Mouse (Mus musculus) ES-E14 (cell line): ENCODE measurements around the gene Cers6.

ENCODE experiments used
- HCFC1 ChIP-seq: IDR thresholded peaks from 2 replicates; pipeline ENCODE4 v1.6.1; 2012; ENCODE audit warnings: low read length, inconsistent platforms, borderline replicate concordance; ENCODE audit not compliant: insufficient read depth
- ZNF384 ChIP-seq: IDR thresholded peaks from 2 replicates; pipeline ENCODE4 v1.6.1; 2012; ENCODE audit warnings: low read depth, low read length, inconsistent platforms

DNA sequence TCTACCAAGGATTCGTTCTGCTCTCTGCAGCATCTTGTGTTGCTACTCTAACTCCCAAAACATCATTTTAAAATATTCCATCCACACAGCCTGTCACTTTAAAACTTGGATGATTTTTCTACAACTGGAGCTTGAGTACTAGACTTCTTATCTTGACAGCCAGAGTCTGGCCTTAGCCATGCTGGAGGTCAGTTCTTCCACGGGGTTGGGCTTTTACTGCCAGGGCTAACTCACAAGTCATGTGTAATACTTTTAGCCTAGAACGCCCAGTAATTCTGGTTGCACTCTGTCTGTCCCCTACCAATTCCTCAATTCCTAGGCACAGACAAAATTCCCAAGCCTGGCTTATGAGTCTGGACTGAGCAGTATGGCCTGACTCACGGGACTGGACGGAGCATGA lies 88.5 kb downstream of the Cers6 start:
- TF ChIP-seq ZNF384: no peak
- no peak for TF ChIP-seq HCFC1
